Mouse (Mus musculus) adrenal gland, adult (tissue): Measurements from ENCODE around the gene Esp22.
"Not testable (repeated sequence)": the region's sequence is repeated elsewhere in the genome, so short reads cannot be mapped to it uniquely, and the experiment has no call there.

Source experiments
- DNase-seq, 2 experiments: peaks; one replicate each; pipeline ENCODE4 v3.0.0; 2022 to 2023; ENCODE audit warnings: low spot score in 1 of 2; ENCODE audit not compliant: inconsistent age in 2 of 2

Gene Esp22

GRCm38 (mm10) chr17:39095034-39095433 is at the start of gene Esp22:
Esp22 (plus strand) TSS chr17:39095334.
- DNase-seq = no peak

GRCm38 (mm10) chr17:39063641-39064040 is 31.5 kb upstream of the Esp22 start:
- DNase-seq = no peak

GRCm38 (mm10) chr17:39076937-39077336 is 18.2 kb upstream of the Esp22 start, which contains the start of gene Esp23:
Esp23 (minus strand) TSS chr17:39077037.
- DNase-seq = no peak

- not testable (repeated sequence) for DNase-seq
Observed at GRCm38 (mm10) chr17:39107126-39107525, 12.0 kb downstream of the Esp22 start.

GRCm38 (mm10) chr17:39129156-39129555 is 34.0 kb downstream of the Esp22 start:
- not testable (repeated sequence) for DNase-seq
